In the genomic region with DNA sequence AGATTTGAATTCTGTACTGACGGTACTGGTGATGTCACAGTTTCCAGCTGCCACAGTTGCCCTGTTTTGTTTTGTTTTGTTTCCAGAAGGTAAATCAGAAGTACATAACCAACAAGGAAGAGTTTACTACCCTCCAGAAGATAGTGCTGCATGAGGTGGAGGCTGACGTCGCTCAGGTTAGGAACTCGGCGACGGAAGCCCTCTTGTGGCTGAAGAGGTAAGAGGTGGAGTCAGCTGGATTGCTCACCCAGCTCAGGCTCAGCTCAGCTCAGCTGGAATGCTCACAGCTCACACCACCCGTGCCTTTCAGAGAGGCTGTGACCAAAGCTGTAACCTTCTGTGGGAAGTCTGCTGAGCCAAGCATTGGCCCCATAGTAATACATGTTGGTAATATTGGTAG, we compare ENCODE assay signal across 9 mouse cellular contexts. TPM values are rescaled to one million over a fixed set of nuclear protein-coding genes. Genes with fewer than 3 reads are reported as not detected.
DNase-seq lines count a peak whose midpoint lies in the region; ATAC-seq lines count a peak whose summit lies in the region.
"Had no signal": no experiment of that assay in that cellular context is flagged by ENCODE, and none has a peak within 500 bp of the region (broad histone marks: within the 10 kb centered on the region; RNA-seq: fewer than 3 reads in every experiment).

No protein-coding gene starts in this region.

- H3K9ac ChIP-seq in forebrain, embryonic 14.5 days (ENCODE audit: low read length), result no peak overlapping the region
- H3K9ac ChIP-seq in neural tube, embryonic 11.5 days (ENCODE audit: low read length), result no peak overlapping the region
- H3K9ac ChIP-seq in neural tube, embryonic 15.5 days (replicated peaks), result no peak overlapping the region
- no peak overlapping the region for H3K9ac ChIP-seq in lung, embryonic 16.5 days (ENCODE audit: low read length)
- H3K9ac ChIP-seq: hindbrain, embryonic 15.5 days had no signal

- no peak overlapping the region for H3K4me2 ChIP-seq in forebrain, embryonic 14.5 days (ENCODE audit: low read length)
- H3K4me2 ChIP-seq in neural tube, embryonic 11.5 days (ENCODE audit: low read depth), result no peak overlapping the region
- no peak overlapping the region for H3K4me2 ChIP-seq in neural tube, embryonic 15.5 days
- H3K4me2 ChIP-seq in lung, embryonic 16.5 days (ENCODE audit: low read depth, low read length), result no peak overlapping the region
- H3K4me2 ChIP-seq: hindbrain, embryonic 15.5 days had no signal

- H3K4me1 ChIP-seq in forebrain, embryonic 14.5 days (ENCODE audit: control insufficient read depth, insufficient read depth, low read length), result no peaks in the 10 kb centered on the region
- no peaks in the 10 kb centered on the region for H3K4me1 ChIP-seq in forebrain, embryonic 10.5 days
- H3K4me1 ChIP-seq in neural tube, embryonic 11.5 days (ENCODE audit: control insufficient read depth, insufficient read depth, low read length), result no peaks in the 10 kb centered on the region
- no peaks in the 10 kb centered on the region for H3K4me1 ChIP-seq in neural tube, embryonic 15.5 days
- no peaks in the 10 kb centered on the region for H3K4me1 ChIP-seq in lung, embryonic 16.5 days (replicated peaks; ENCODE audit: control insufficient read depth, insufficient read depth, low read length)
- H3K4me1 ChIP-seq: hindbrain, embryonic 15.5 days had no signal

- 36% methylated on average over 7 of the region's 7 CpGs for WGBS in forebrain, embryonic 14.5 days
- 36% methylated on average over 7 of the region's 7 CpGs for WGBS in forebrain, embryonic 10.5 days
- 31% methylated on average over 7 of the region's 7 CpGs for WGBS in neural tube, embryonic 11.5 days
- 33% methylated on average over 7 of the region's 7 CpGs for WGBS in neural tube, embryonic 15.5 days
- 31% methylated on average over 7 of the region's 7 CpGs for WGBS in lung, embryonic 16.5 days

- ATAC-seq in forebrain, embryonic 14.5 days, result no peak
- no peak for ATAC-seq in neural tube, embryonic 11.5 days (ENCODE audit: insufficient read depth, low FRiP score, low TSS enrichment)
- no peak for ATAC-seq in neural tube, embryonic 15.5 days (ENCODE audit: low FRiP score)
- ATAC-seq in lung, embryonic 16.5 days (ENCODE audit: low read depth), result 0 out of 2 replicates have a peak, but pooled peaks have one; percentile 51

- no peak overlapping the region for H3K27ac ChIP-seq in forebrain, embryonic 14.5 days (ENCODE audit: low read depth, low read length)
- H3K27ac ChIP-seq in forebrain, embryonic 10.5 days, result no peak overlapping the region
- no peak overlapping the region for H3K27ac ChIP-seq in neural tube, embryonic 11.5 days (ENCODE audit: low read depth, low read length)
- no peak overlapping the region for H3K27ac ChIP-seq in neural tube, embryonic 15.5 days (replicated peaks)
- no peak overlapping the region for H3K27ac ChIP-seq in lung, embryonic 16.5 days (ENCODE audit: low read length)
- H3K27ac ChIP-seq: hindbrain, embryonic 15.5 days had no signal

- H3K27me3 ChIP-seq in forebrain, embryonic 14.5 days (replicated peaks; ENCODE audit: control insufficient read depth, insufficient read depth, low read length), result no peaks in the 10 kb centered on the region
- H3K27me3 ChIP-seq in forebrain, embryonic 10.5 days (ENCODE audit: poor library complexity, severe bottlenecking), result no peaks in the 10 kb centered on the region
- H3K27me3 ChIP-seq in neural tube, embryonic 11.5 days (ENCODE audit: control insufficient read depth, insufficient read depth, low read length), result no peaks in the 10 kb centered on the region
- no peaks in the 10 kb centered on the region for H3K27me3 ChIP-seq in neural tube, embryonic 15.5 days (replicated peaks)
- H3K27me3 ChIP-seq in lung, embryonic 16.5 days (ENCODE audit: control insufficient read depth, insufficient read depth, low read depth, low read length), result no peaks in the 10 kb centered on the region
- H3K27me3 ChIP-seq: hindbrain, embryonic 15.5 days had no signal

- no peak overlapping the region for H3K4me3 ChIP-seq in forebrain, embryonic 14.5 days (ENCODE audit: low read depth, low read length)
- H3K4me3 ChIP-seq in forebrain, embryonic 10.5 days, result no peak overlapping the region
- H3K4me3 ChIP-seq in neural tube, embryonic 11.5 days (ENCODE audit: low read depth, low read length), result no peak overlapping the region
- no peak overlapping the region for H3K4me3 ChIP-seq in neural tube, embryonic 15.5 days (replicated peaks)
- no peak overlapping the region for H3K4me3 ChIP-seq in lung, embryonic 16.5 days (ENCODE audit: low read length)
- H3K4me3 ChIP-seq: hindbrain, embryonic 15.5 days had no signal

- DNase-seq in forebrain, embryonic 14.5 days (ENCODE audit: low spot score), result peak; percentile 28
- no peak for DNase-seq in forebrain, embryonic 10.5 days (ENCODE audit: extremely low spot score, low spot score)
- peak; percentile 28 for DNase-seq in neural tube, embryonic 11.5 days (ENCODE audit: low spot score)
- peak; percentile 44 for DNase-seq in embryo, embryonic 10 days (ENCODE audit: low spot score)
- DNase-seq in spleen, postnatal 14 days (ENCODE audit: low spot score in 2 of 2), result no peak
- DNase-seq in layer of hippocampus, adult 18-20 months (ENCODE audit: low spot score in 2 of 2), result no peak

- H3K36me3 ChIP-seq in forebrain, embryonic 14.5 days (ENCODE audit: control insufficient read depth, insufficient read depth, low read length), result peaks cover 49% of the 10 kb centered on the region
- peaks cover 66% of the 10 kb centered on the region for H3K36me3 ChIP-seq in forebrain, embryonic 10.5 days (replicated peaks)
- no peaks in the 10 kb centered on the region for H3K36me3 ChIP-seq in neural tube, embryonic 11.5 days (ENCODE audit: control insufficient read depth, insufficient read depth, low read length)
- peaks cover 45% of the 10 kb centered on the region for H3K36me3 ChIP-seq in neural tube, embryonic 15.5 days
- peaks cover 8% of the 10 kb centered on the region for H3K36me3 ChIP-seq in lung, embryonic 16.5 days (ENCODE audit: control insufficient read depth, insufficient read depth, low read length)

- H3K9me3 ChIP-seq in forebrain, embryonic 14.5 days (replicated peaks; ENCODE audit: control insufficient read depth, low read length), result no peaks in the 10 kb centered on the region
- H3K9me3 ChIP-seq in forebrain, embryonic 10.5 days, result no peaks in the 10 kb centered on the region
- H3K9me3 ChIP-seq in neural tube, embryonic 11.5 days (ENCODE audit: control insufficient read depth, low read length), result no peaks in the 10 kb centered on the region
- no peaks in the 10 kb centered on the region for H3K9me3 ChIP-seq in neural tube, embryonic 15.5 days (replicated peaks)
- no peaks in the 10 kb centered on the region for H3K9me3 ChIP-seq in lung, embryonic 16.5 days (ENCODE audit: control insufficient read depth, low read length)
- H3K9me3 ChIP-seq: hindbrain, embryonic 15.5 days had no signal

RNA-seq across cellular contexts. Expression of a gene that starts 32.6 kb away (rescaled TPM):
- 9.0 and 10.7 TPM in 2 replicates for polyA plus RNA-seq in forebrain, embryonic 14.5 days (2014; fragmentation: Nextera tagmentation; extraction: Ambion mirVana)
- 11.3 and 12.3 TPM in 2 replicates for polyA plus RNA-seq in forebrain, embryonic 10.5 days (2016; fragmentation: Nextera tagmentation; extraction: Ambion mirVana)
- polyA plus RNA-seq in neural tube, embryonic 11.5 days (2014; fragmentation: Nextera tagmentation; extraction: Ambion mirVana), result 20.7 and 21.5 TPM in 2 replicates
- 12.5 and 14.0 TPM in 2 replicates for polyA plus RNA-seq in neural tube, embryonic 15.5 days (2015; fragmentation: Nextera tagmentation; extraction: Ambion mirVana)
- 25.0 and 25.4 TPM in 2 replicates for polyA plus RNA-seq in lung, embryonic 16.5 days (2015; fragmentation: Nextera tagmentation; extraction: Ambion mirVana)
- total RNA-seq in layer of hippocampus, adult 18-20 months (2021), result 10 to 100 TPM; 13.9 to 14.2 TPM

RNA-seq across cellular contexts. Expression of a gene that starts 34.8 kb away (rescaled TPM):
- polyA plus RNA-seq in forebrain, embryonic 14.5 days (2014; fragmentation: Nextera tagmentation; extraction: Ambion mirVana), result 11.8 and 13.0 TPM in 2 replicates
- polyA plus RNA-seq in forebrain, embryonic 10.5 days (2016; fragmentation: Nextera tagmentation; extraction: Ambion mirVana), result 20.9 and 21.6 TPM in 2 replicates
- polyA plus RNA-seq in neural tube, embryonic 11.5 days (2014; fragmentation: Nextera tagmentation; extraction: Ambion mirVana), result 21.4 and 22.0 TPM in 2 replicates
- 6.7 and 8.0 TPM in 2 replicates for polyA plus RNA-seq in neural tube, embryonic 15.5 days (2015; fragmentation: Nextera tagmentation; extraction: Ambion mirVana)
- 6.5 and 7.1 TPM in 2 replicates for polyA plus RNA-seq in lung, embryonic 16.5 days (2015; fragmentation: Nextera tagmentation; extraction: Ambion mirVana)
- total RNA-seq in layer of hippocampus, adult 18-20 months (2021), result 10 to 100 TPM; 12.3 to 13.7 TPM

RNA-seq across cellular contexts. Expression of a gene that starts 51.7 kb away (rescaled TPM):
- 96.6 and 127 TPM in 2 replicates for polyA plus RNA-seq in forebrain, embryonic 14.5 days (2014; fragmentation: Nextera tagmentation; extraction: Ambion mirVana)
- 7.9 and 10.0 TPM in 2 replicates for polyA plus RNA-seq in forebrain, embryonic 10.5 days (2016; fragmentation: Nextera tagmentation; extraction: Ambion mirVana)
- polyA plus RNA-seq in neural tube, embryonic 11.5 days (2014; fragmentation: Nextera tagmentation; extraction: Ambion mirVana), result 30.5 and 35.8 TPM in 2 replicates
- polyA plus RNA-seq in neural tube, embryonic 15.5 days (2015; fragmentation: Nextera tagmentation; extraction: Ambion mirVana), result 62.7 and 75.0 TPM in 2 replicates
- polyA plus RNA-seq in lung, embryonic 16.5 days (2015; fragmentation: Nextera tagmentation; extraction: Ambion mirVana), result 5.0 and 6.4 TPM in 2 replicates
- total RNA-seq in layer of hippocampus, adult 18-20 months (2021), result 100 to 1,000 TPM; 159 to 165 TPM

Comparison
In these comparisons a context has a peak if more than half of its experiments do, and no peak if none do; other contexts are left out.
1. DNase-seq: peak in forebrain, embryonic 14.5 days (single experiment), neural tube, embryonic 11.5 days (single experiment) and embryo, embryonic 10 days (single experiment); none in forebrain, embryonic 10.5 days (single experiment), spleen, postnatal 14 days (0 of 2) and layer of hippocampus, adult 18-20 months (0 of 2).